Mouse (Mus musculus): Measurements from ENCODE around the gene Serpine1. TPM values are rescaled to one million over a fixed set of nuclear protein-coding genes. Genes with fewer than 3 reads are reported as not detected.

The Serpine1 gene
- total and polyA plus RNA-seq, 3 experiments, result 0.04 to 0.11 TPM; not detected in 1

Other genes with a start within 250 kb of the Serpine1 start
- gene Col26a1, start 189.1 kb downstream of the Serpine1 start, total RNA-seq (2012; rRNA removed), result not detected in 2 replicates
- gene Col26a1, start 189.1 kb downstream of the Serpine1 start, polyA plus RNA-seq (2012; ENCODE audit: insufficient read depth in 1 of 2, insufficient read length in 2 of 2, low read depth in 1 of 2, low replicate concordance in 2 of 2, missing spikeins in 1 of 2), result not detected
- gene Ift22, start 164.1 kb downstream of the Serpine1 start, total RNA-seq (2012; rRNA removed), result 15.6 and 19.8 TPM in 2 replicates
- 10 to 100 TPM in 1 of 2 experiments, not detected in 1; 78.1 TPM for gene Ift22, start 164.1 kb downstream of the Serpine1 start, polyA plus RNA-seq (2012; ENCODE audit: insufficient read depth in 1 of 2, insufficient read length in 2 of 2, low read depth in 1 of 2, low replicate concordance in 2 of 2, missing spikeins in 1 of 2)
- 151 and 164 TPM in 2 replicates for gene Fis1, start 119.0 kb downstream of the Serpine1 start, total RNA-seq (2012; rRNA removed)
- gene Fis1, start 119.0 kb downstream of the Serpine1 start, polyA plus RNA-seq (2012; ENCODE audit: insufficient read depth in 1 of 2, insufficient read length in 2 of 2, low read depth in 1 of 2, low replicate concordance in 2 of 2, missing spikeins in 1 of 2), result 100 to 1,000 TPM in 1 of 2 experiments, not detected in 1; 184 TPM
- 1.0 and 1.2 TPM in 2 replicates for gene Cldn15, start 105.7 kb downstream of the Serpine1 start, total RNA-seq (2012; rRNA removed)
- 1 to 10 TPM in 1 of 2 experiments, not detected in 1; 2.1 TPM for gene Cldn15, start 105.7 kb downstream of the Serpine1 start, polyA plus RNA-seq (2012; ENCODE audit: insufficient read depth in 1 of 2, insufficient read length in 2 of 2, low read depth in 1 of 2, low replicate concordance in 2 of 2, missing spikeins in 1 of 2)
- gene Plod3, start 85.2 kb downstream of the Serpine1 start, total RNA-seq (2012; rRNA removed), result 47.3 and 56.0 TPM in 2 replicates
- 10 to 100 TPM in 1 of 2 experiments, not detected in 1; 62.8 TPM for gene Plod3, start 85.2 kb downstream of the Serpine1 start, polyA plus RNA-seq (2012; ENCODE audit: insufficient read depth in 1 of 2, insufficient read length in 2 of 2, low read depth in 1 of 2, low replicate concordance in 2 of 2, missing spikeins in 1 of 2)
- gene Znhit1, start 84.2 kb downstream of the Serpine1 start, total RNA-seq (2012; rRNA removed), result 51.8 and 56.6 TPM in 2 replicates
- gene Znhit1, start 84.2 kb downstream of the Serpine1 start, polyA plus RNA-seq (2012; ENCODE audit: insufficient read depth in 1 of 2, insufficient read length in 2 of 2, low read depth in 1 of 2, low replicate concordance in 2 of 2, missing spikeins in 1 of 2), result 100 to 1,000 TPM in 1 of 2 experiments, not detected in 1; 123 TPM
- gene Vgf, start 45.9 kb downstream of the Serpine1 start, total RNA-seq (2012; rRNA removed), result 0.42 and 0.52 TPM in 2 replicates
- 1 to 10 TPM in 1 of 2 experiments, not detected in 1; 1.4 TPM for gene Vgf, start 45.9 kb downstream of the Serpine1 start, polyA plus RNA-seq (2012; ENCODE audit: insufficient read depth in 1 of 2, insufficient read length in 2 of 2, low read depth in 1 of 2, low replicate concordance in 2 of 2, missing spikeins in 1 of 2)
- gene Ap1s1, start 26.1 kb downstream of the Serpine1 start, total RNA-seq (2012; rRNA removed), result 137 and 154 TPM in 2 replicates
- 100 to 1,000 TPM; 211 to 218 TPM for gene Ap1s1, start 26.1 kb downstream of the Serpine1 start, polyA plus RNA-seq (2012; ENCODE audit: insufficient read depth in 1 of 2, insufficient read length in 2 of 2, low read depth in 1 of 2, low replicate concordance in 2 of 2, missing spikeins in 1 of 2)
- gene Trim56, start 43.9 kb upstream of the Serpine1 start, total RNA-seq (2012; rRNA removed), result 19.7 and 21.8 TPM in 2 replicates
- 10 to 100 TPM; 22.8 to 75.8 TPM for gene Trim56, start 43.9 kb upstream of the Serpine1 start, polyA plus RNA-seq (2012; ENCODE audit: insufficient read depth in 1 of 2, insufficient read length in 2 of 2, low read depth in 1 of 2, low replicate concordance in 2 of 2, missing spikeins in 1 of 2)
- not detected in 2 replicates for gene Muc3, start 77.1 kb upstream of the Serpine1 start, total RNA-seq (2012; rRNA removed)
- not detected for gene Muc3, start 77.1 kb upstream of the Serpine1 start, polyA plus RNA-seq (2012; ENCODE audit: insufficient read depth in 1 of 2, insufficient read length in 2 of 2, low read depth in 1 of 2, low replicate concordance in 2 of 2, missing spikeins in 1 of 2)
- gene Muc3a, start 140.1 kb upstream of the Serpine1 start, total RNA-seq (2012; rRNA removed), result 12.7 and 16.1 TPM in 2 replicates
- gene Muc3a, start 140.1 kb upstream of the Serpine1 start, polyA plus RNA-seq (2012; ENCODE audit: insufficient read depth in 1 of 2, insufficient read length in 2 of 2, low read depth in 1 of 2, low replicate concordance in 2 of 2, missing spikeins in 1 of 2), result 10 to 100 TPM in 1 of 2 experiments, not detected in 1; 16.9 TPM
- 3.4 and 7.0 TPM in 2 replicates for gene Ache, start 215.3 kb upstream of the Serpine1 start, total RNA-seq (2012; rRNA removed)
- gene Ache, start 215.3 kb upstream of the Serpine1 start, polyA plus RNA-seq (2012; ENCODE audit: insufficient read depth in 1 of 2, insufficient read length in 2 of 2, low read depth in 1 of 2, low replicate concordance in 2 of 2, missing spikeins in 1 of 2), result 10 to 100 TPM in 1 of 2 experiments, not detected in 1; 16.8 TPM
- 4.7 and 6.9 TPM in 2 replicates for gene Ufsp1, start 222.4 kb upstream of the Serpine1 start, total RNA-seq (2012; rRNA removed)
- 10 to 100 TPM in 1 of 2 experiments, not detected in 1; 16.1 TPM for gene Ufsp1, start 222.4 kb upstream of the Serpine1 start, polyA plus RNA-seq (2012; ENCODE audit: insufficient read depth in 1 of 2, insufficient read length in 2 of 2, low read depth in 1 of 2, low replicate concordance in 2 of 2, missing spikeins in 1 of 2)
- gene Srrt, start 235.4 kb upstream of the Serpine1 start, total RNA-seq (2012; rRNA removed), result 235 and 291 TPM in 2 replicates
- gene Srrt, start 235.4 kb upstream of the Serpine1 start, polyA plus RNA-seq (2012; ENCODE audit: insufficient read depth in 1 of 2, insufficient read length in 2 of 2, low read depth in 1 of 2, low replicate concordance in 2 of 2, missing spikeins in 1 of 2), result 100 to 1,000 TPM in 1 of 2 experiments, not detected in 1; 454 TPM
- gene Trip6, start 242.1 kb upstream of the Serpine1 start, total RNA-seq (2012; rRNA removed), result 0.46 and 0.58 TPM in 2 replicates
- gene Trip6, start 242.1 kb upstream of the Serpine1 start, polyA plus RNA-seq (2012; ENCODE audit: insufficient read depth in 1 of 2, insufficient read length in 2 of 2, low read depth in 1 of 2, low replicate concordance in 2 of 2, missing spikeins in 1 of 2), result 1 to 10 TPM in 1 of 2 experiments, not detected in 1; 2.1 TPM

Data from MEL (cell line).